Mouse (Mus musculus) MEL (cell line): ENCODE measurements around the gene Grip1. TPM values are rescaled to one million over a fixed set of nuclear protein-coding genes. Genes with fewer than 3 reads are reported as not detected.

Experiments
- DNase-seq: peaks from one replicate; pipeline ENCODE4 v3.0.0; 2011; ENCODE audit warnings: low read depth, low spot score
- H3K27ac ChIP-seq: 2 replicates; pipeline ENCODE4 v1.5.1; 2012; ENCODE audit warnings: low read depth, mild to moderate bottlenecking, control low read depth, low read length, moderate library complexity; ENCODE audit not compliant: control insufficient read depth
- H3K27me3 ChIP-seq, 2 experiments: fragments of 150-350 bp in 1 of 2; sonication (generic) in 1 of 2; 2 replicates each; pipeline ENCODE4 v1.6.1; 2012; ENCODE audit warnings: low read length in 2 of 2, mild to moderate bottlenecking in 2 of 2, improper control_type of control experiment in 1 of 2, moderate library complexity in 1 of 2; ENCODE audit not compliant: insufficient read depth in 2 of 2, control insufficient read depth in 1 of 2
- H3K36me3 ChIP-seq, 2 experiments: 2 replicates each; pipeline ENCODE4 v1.6.1; 2012 to 2014; ENCODE audit warnings: low read length in 2 of 2, improper control_type of control experiment in 1 of 2, inconsistent platforms in 1 of 2, mild to moderate bottlenecking in 1 of 2; ENCODE audit not compliant: insufficient read depth in 2 of 2, control insufficient read depth in 1 of 2
- H3K4me1 ChIP-seq, 2 experiments: fragments of 150-350 bp in 1 of 2; sonication (generic) in 1 of 2; 2 replicates each; pipeline ENCODE4 v1.6.1; 2012; ENCODE audit warnings: low read length in 2 of 2, improper control_type of control experiment in 1 of 2, mild to moderate bottlenecking in 1 of 2; ENCODE audit not compliant: insufficient read depth in 2 of 2, control insufficient read depth in 1 of 2
- H3K4me3 ChIP-seq, 2 experiments: fragments of 150-350 bp in 1 of 2; sonication (generic) in 1 of 2; 2 replicates each; pipeline ENCODE4 v1.5.1; 2012; ENCODE audit warnings: low read depth in 2 of 2, low read length in 2 of 2, mild to moderate bottlenecking in 2 of 2, moderate library complexity in 2 of 2, control low read depth in 1 of 2, improper control_type of control experiment in 1 of 2; ENCODE audit not compliant: control insufficient read depth in 1 of 2, insufficient read depth in 1 of 2
- H3K79me2 ChIP-seq: 2 replicates; pipeline ENCODE4 v1.6.1; 2012; ENCODE audit warnings: mild to moderate bottlenecking, low read length, moderate library complexity; ENCODE audit not compliant: control insufficient read depth, poor library complexity, insufficient read depth
- H3K9ac ChIP-seq: 2 replicates; pipeline ENCODE4 v1.6.1; 2012; ENCODE audit warnings: low read depth, mild to moderate bottlenecking, control low read depth, low read length, moderate library complexity; ENCODE audit not compliant: control insufficient read depth, poor library complexity, severe bottlenecking
- H3K9me3 ChIP-seq: fragments of 150-350 bp; sonication (generic); replicated peaks from 2 replicates; pipeline ENCODE4 v1.6.1; 2012; ENCODE audit warnings: mild to moderate bottlenecking, low read length, improper control_type of control experiment, moderate library complexity; ENCODE audit not compliant: insufficient read depth
- BHLHE40 ChIP-seq: IDR thresholded peaks from 2 replicates; pipeline ENCODE4 v1.6.1; 2012; ENCODE audit warnings: low read depth, mild to moderate bottlenecking, inconsistent platforms, low read length, improper control_type of control experiment, borderline replicate concordance
- CHD2 ChIP-seq: IDR thresholded peaks from 2 replicates; pipeline ENCODE4 v1.6.1; 2011; ENCODE audit warnings: low read length, improper control_type of control experiment
- CTCF ChIP-seq, 3 experiments: IDR thresholded peaks in 2 of 3; conservative IDR thresholded peaks in 1 of 3; 2 replicates each; pipeline ENCODE4 v1.5.1; 2011 to 2012; ENCODE audit warnings: low read length in 3 of 3, low read depth in 2 of 3, mild to moderate bottlenecking in 2 of 3, improper control_type of control experiment in 1 of 3, inconsistent platforms in 1 of 3, mixed read lengths in 1 of 3, moderate library complexity in 1 of 3; ENCODE audit not compliant: control insufficient read depth in 1 of 3, insufficient read depth in 1 of 3, poor library complexity in 1 of 3, severe bottlenecking in 1 of 3
- ELF1 ChIP-seq: IDR thresholded peaks from 2 replicates; pipeline ENCODE4 v1.6.1; 2014; ENCODE audit warnings: low read depth, mild to moderate bottlenecking, inconsistent platforms, low read length, improper control_type of control experiment, moderate library complexity
- GABPA ChIP-seq: IDR thresholded peaks from 2 replicates; pipeline ENCODE4 v1.6.1; 2012; ENCODE audit warnings: low read depth, mild to moderate bottlenecking, inconsistent platforms, low read length, improper control_type of control experiment, moderate library complexity
- JUND ChIP-seq: IDR thresholded peaks from 2 replicates; pipeline ENCODE4 v1.6.1; 2011; ENCODE audit warnings: low read depth, mild to moderate bottlenecking, improper control_type of control experiment, low read length
- MAZ ChIP-seq: IDR thresholded peaks from 2 replicates; pipeline ENCODE4 v1.6.1; 2012; ENCODE audit warnings: low read depth, mild to moderate bottlenecking, inconsistent platforms, low read length, improper control_type of control experiment
- MEF2A ChIP-seq: IDR thresholded peaks from 2 replicates; pipeline ENCODE4 v1.6.1; 2014; ENCODE audit warnings: low read depth, mild to moderate bottlenecking, inconsistent platforms, low read length, improper control_type of control experiment; ENCODE audit not compliant: poor library complexity, insufficient replicate concordance, severe bottlenecking; ENCODE audit errors: extremely low read depth
- MXI1 ChIP-seq: IDR thresholded peaks from 2 replicates; pipeline ENCODE4 v1.6.1; 2011; ENCODE audit warnings: mild to moderate bottlenecking, low read depth, low read length, improper control_type of control experiment
- MYC ChIP-seq: IDR thresholded peaks from 2 replicates; pipeline ENCODE4 v1.6.1; 2011; ENCODE audit warnings: low read depth, mild to moderate bottlenecking, low read length, improper control_type of control experiment, moderate library complexity
- NRF1 ChIP-seq: IDR thresholded peaks from 2 replicates; pipeline ENCODE4 v1.6.1; 2014; ENCODE audit warnings: low read depth, mild to moderate bottlenecking, inconsistent platforms, low read length, improper control_type of control experiment, moderate library complexity; ENCODE audit not compliant: poor library complexity, insufficient read depth, severe bottlenecking
- POLR2A ChIP-seq, 2 experiments: IDR thresholded peaks; 2 replicates each; pipeline ENCODE4 v1.6.1; 2011 to 2012; ENCODE audit warnings: low read length in 2 of 2, mild to moderate bottlenecking in 2 of 2, control low read depth in 1 of 2, improper control_type of control experiment in 1 of 2, low read depth in 1 of 2, moderate library complexity in 1 of 2; ENCODE audit not compliant: control insufficient read depth in 1 of 2, insufficient read depth in 1 of 2, poor library complexity in 1 of 2
- POLR2AphosphoS2 ChIP-seq: IDR thresholded peaks from 2 replicates; pipeline ENCODE4 v1.6.1; 2011; ENCODE audit warnings: low read length, improper control_type of control experiment
- POLR2AphosphoS5 ChIP-seq: IDR thresholded peaks from 2 replicates; pipeline ENCODE4 v1.6.1; 2012; ENCODE audit warnings: low read depth, borderline replicate concordance, mild to moderate bottlenecking, inconsistent platforms, low read length, moderate library complexity, mixed read lengths
- RAD21 ChIP-seq: IDR thresholded peaks from 2 replicates; pipeline ENCODE4 v1.6.1; 2011; ENCODE audit warnings: mild to moderate bottlenecking, low read depth, low read length, improper control_type of control experiment
- TAL1 ChIP-seq: IDR thresholded peaks from 2 replicates; pipeline ENCODE4 v1.6.1; 2012; ENCODE audit warnings: mild to moderate bottlenecking, inconsistent platforms, low read length, moderate library complexity, mixed read lengths
- USF2 ChIP-seq, 2 experiments: IDR thresholded peaks; 2 replicates each; pipeline ENCODE4 v1.6.1; 2011 to 2012; ENCODE audit warnings: improper control_type of control experiment in 2 of 2, low read length in 2 of 2, borderline replicate concordance in 1 of 2, inconsistent platforms in 1 of 2, low read depth in 1 of 2, mild to moderate bottlenecking in 1 of 2; ENCODE audit not compliant: insufficient read depth in 1 of 2
- ZKSCAN1 ChIP-seq: IDR thresholded peaks from 2 replicates; pipeline ENCODE4 v1.6.1; 2012; ENCODE audit warnings: low read depth, mild to moderate bottlenecking, inconsistent platforms, low read length, improper control_type of control experiment, moderate library complexity
- ZNF384 ChIP-seq: IDR thresholded peaks from 2 replicates; pipeline ENCODE4 v1.6.1; 2012; ENCODE audit warnings: low read depth, mild to moderate bottlenecking, inconsistent platforms, low read length, improper control_type of control experiment
- polyA plus RNA-seq, 2 experiments: library from polyadenylated mRNA; stranded (reverse) in 1 of 2; unstranded in 1 of 2; fragments of >175 nt in 1 of 2; fragments of >200 nt in 1 of 2; gene quantifications; 2 replicates each; pipeline versions ENCODE4 v1.2.1 to v1.2.4; 2012; ENCODE audit warnings: low replicate concordance in 2 of 2, low read depth in 1 of 2; ENCODE audit not compliant: insufficient read length in 2 of 2, insufficient read depth in 1 of 2, missing spikeins in 1 of 2
- total RNA-seq: library from RNA; depleted of rRNA; stranded (reverse); fragments of 300-350 nt; gene quantifications from 2 replicates; pipeline ENCODE4 v1.2.3, GENCODE M21; 2012

The Grip1 gene
- total and polyA plus RNA-seq, 3 experiments, result 0.04 TPM; not detected in 2

- Histone ChIP-seq H3K9me3 (no peaks in the 10 kb centered on the region), H3K4me3 (no peak overlapping the region)
- DNase-seq, result no peak
Measured at GRCm38 (mm10) chr10:119691358-119692083, 237.9 kb downstream of the Grip1 start.

GRCm38 (mm10) chr10:119692284-119692890 lies 238.8 kb downstream of the Grip1 start:
- no peak overlapping the region for H3K4me3 ChIP-seq
- H3K36me3 ChIP-seq, result no peaks in the 10 kb centered on the region

More at GRCm38 (mm10) chr10:119691358-119692083, 237.9 kb downstream of the Grip1 start:
- Histone ChIP-seq H3K4me1 (no peaks in the 10 kb centered on the region), H3K27ac (no peak overlapping the region), H3K36me3 (no peaks in the 10 kb centered on the region), H3K79me2 (no peaks in the 10 kb centered on the region), H3K27me3 (no peaks in the 10 kb centered on the region), H3K9ac (no peak overlapping the region)
- TF ChIP-seq CTCF (IDR thresholded peaks at IDR 0.05 in 2 of 3, conservative IDR thresholded peaks at IDR 0.05 in 1 of 3; ENCODE audit: control insufficient read depth in 1 of 3, insufficient read depth in 1 of 3, low read depth in 2 of 3, low read length in 3 of 3, poor library complexity in 1 of 3, severe bottlenecking in 1 of 3) (no peak), POLR2AphosphoS2 (no peak), BHLHE40 (no peak), MEF2A (no peak), USF2 (IDR thresholded peaks at IDR 0.05; ENCODE audit: borderline replicate concordance in 1 of 2, insufficient read depth in 1 of 2, low read depth in 1 of 2, low read length in 2 of 2) (no peak), GABPA (no peak), RAD21 (no peak), POLR2A (IDR thresholded peaks at IDR 0.05; ENCODE audit: control insufficient read depth in 1 of 2, insufficient read depth in 1 of 2, low read depth in 1 of 2, low read length in 2 of 2, poor library complexity in 1 of 2) (no peak), POLR2AphosphoS5 (no peak)

More at GRCm38 (mm10) chr10:119692284-119692890, 238.8 kb downstream of the Grip1 start:
- no peaks in the 10 kb centered on the region for H3K79me2 ChIP-seq
- DNase-seq, result no peak
- no peaks in the 10 kb centered on the region for H3K4me1 ChIP-seq
- TF ChIP-seq MEF2A (no peak), MAZ (no peak), JUND (no peak), MYC (no peak), ZNF384 (no peak), POLR2AphosphoS2 (no peak), MXI1 (no peak), ELF1 (no peak), NRF1 (no peak), CHD2 (no peak), TAL1 (no peak), ZKSCAN1 (no peak)
- no peak overlapping the region for H3K27ac ChIP-seq
- no peaks in the 10 kb centered on the region for H3K9me3 ChIP-seq
- H3K27me3 ChIP-seq, result no peaks in the 10 kb centered on the region
- no peak overlapping the region for H3K9ac ChIP-seq
